Mouse (Mus musculus) thymus, adult 2 months (tissue): ENCODE measurements around the gene Tm4sf20.

Experiments
- CTCF ChIP-seq: fragments of 200-500 bp; IDR thresholded peaks from 2 replicates; pipeline ENCODE4 v1.5.1; 2012; ENCODE audit warnings: mild to moderate bottlenecking, control low read depth, low read length, moderate library complexity, borderline replicate concordance; ENCODE audit not compliant: control insufficient read depth, poor library complexity, insufficient read depth; ENCODE audit errors: extremely low read depth
- POLR2A ChIP-seq: fragments of 200-500 bp; IDR thresholded peaks from 2 replicates; pipeline ENCODE4 v1.6.1; 2012; ENCODE audit warnings: mild to moderate bottlenecking, low read length, control low read depth, moderate library complexity; ENCODE audit not compliant: control insufficient read depth, poor library complexity, insufficient read depth; ENCODE audit errors: extremely low read depth

DNA sequence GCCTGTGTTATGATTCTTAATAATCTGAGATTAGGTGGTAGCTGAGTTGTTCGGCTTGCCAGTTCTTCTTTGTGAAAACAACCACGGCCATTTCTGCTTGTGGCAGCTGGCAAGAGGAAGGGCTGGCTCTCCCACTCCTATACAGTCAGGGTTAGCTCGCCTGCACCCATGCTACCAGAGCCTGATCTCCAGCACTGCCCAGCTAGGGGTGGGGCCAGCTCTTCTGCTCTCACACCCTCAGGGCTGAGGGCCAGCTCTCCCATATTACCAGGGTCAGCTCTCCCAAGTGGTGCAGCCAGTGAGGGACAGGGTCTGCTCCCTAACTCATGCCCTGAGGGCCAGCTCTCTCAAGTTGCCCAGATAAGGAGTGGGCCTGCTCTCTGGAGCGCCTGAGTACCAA, 4.2 kb upstream of the Tm4sf20 start:
- TF ChIP-seq POLR2A: no peak
- no peak for TF ChIP-seq CTCF
